Mouse (Mus musculus): ENCODE data around the gene Clmp. TPM values are rescaled to one million over a fixed set of nuclear protein-coding genes. Genes with fewer than 3 reads are reported as not detected.

Gene Clmp
- total RNA-seq, 2 experiments from 2014 or later: 20.2 to 34.1 TPM

GRCm38 (mm10) chr9:40687053-40687452 lies 1.3 kb downstream of the Clmp start:
- intact Hi-C loops (cut with DNase I): loop anchor here (5.0 kb wide), 2 partner anchors 50 to 60 kb away; no protein-coding TSS in a partner anchor
- no peak for DNase-seq (ENCODE audit: low spot score in 2 of 2)

GRCm38 (mm10) chr9:40687553-40687952 lies 1.8 kb downstream of the Clmp start:
- no peak for DNase-seq (ENCODE audit: low spot score in 2 of 2)
- intact Hi-C loops (cut with DNase I): loop anchor here (5.0 kb wide), 2 partner anchors 50 to 60 kb away; no protein-coding TSS in a partner anchor

GRCm38 (mm10) chr9:40690511-40690910 lies 4.7 kb downstream of the Clmp start:
- DNase-seq (ENCODE audit: low spot score in 2 of 2): no peak
- intact Hi-C loops (cut with DNase I): no loop called here

GRCm38 (mm10) chr9:40693026-40693425 lies 7.3 kb downstream of the Clmp start:
- no peak for DNase-seq (ENCODE audit: low spot score in 2 of 2)
- intact Hi-C loops (cut with DNase I): no loop called here

- DNase-seq (ENCODE audit: low spot score in 2 of 2): no peak
- intact Hi-C loops (cut with DNase I): no loop called here
These were observed 8.0 kb downstream of the Clmp start for GRCm38 (mm10) chr9:40693768-40694167.

GRCm38 (mm10) chr9:40694284-40694683 lies 8.5 kb downstream of the Clmp start:
- DNase-seq (ENCODE audit: low spot score in 2 of 2): no peak

GRCm38 (mm10) chr9:40696086-40696485 lies 10.3 kb downstream of the Clmp start:
- no peak for DNase-seq (ENCODE audit: low spot score in 2 of 2)
- intact Hi-C loops (cut with DNase I): no loop called here

More at GRCm38 (mm10) chr9:40694284-40694683, 8.5 kb downstream of the Clmp start:
- intact Hi-C loops (cut with DNase I): no loop called here

- DNase-seq (ENCODE audit: low spot score in 2 of 2): no peak
- intact Hi-C loops (cut with DNase I): no loop called here
These were observed 13.4 kb downstream of the Clmp start for GRCm38 (mm10) chr9:40699194-40699593.

- intact Hi-C loops (cut with DNase I): no loop called here
- DNase-seq (ENCODE audit: low spot score in 2 of 2): no peak
These were observed 14.5 kb downstream of the Clmp start for GRCm38 (mm10) chr9:40700253-40700652.

GRCm38 (mm10) chr9:40704364-40705276 lies 18.9 kb downstream of the Clmp start:
- intact Hi-C loops (cut with DNase I): no loop called here
- DNase-seq (ENCODE audit: low spot score in 2 of 2): no peak

GRCm38 (mm10) chr9:40708448-40709140 lies 22.8 kb downstream of the Clmp start:
- intact Hi-C loops (cut with DNase I): no loop called here
- DNase-seq (ENCODE audit: low spot score in 2 of 2): no peak

- intact Hi-C loops (cut with DNase I): no loop called here
- DNase-seq (ENCODE audit: low spot score in 2 of 2): no peak
These were observed 23.4 kb downstream of the Clmp start for GRCm38 (mm10) chr9:40709141-40709537.

- DNase-seq (ENCODE audit: low spot score in 2 of 2): no peak
- intact Hi-C loops (cut with DNase I): no loop called here
These were observed 23.8 kb downstream of the Clmp start for GRCm38 (mm10) chr9:40709587-40709986.

- no peak for DNase-seq (ENCODE audit: low spot score in 2 of 2)
These were observed 24.2 kb downstream of the Clmp start for GRCm38 (mm10) chr9:40709991-40710390.

GRCm38 (mm10) chr9:40711654-40712053 lies 25.9 kb downstream of the Clmp start:
- intact Hi-C loops (cut with DNase I): no loop called here
- no peak for DNase-seq (ENCODE audit: low spot score in 2 of 2)

More at GRCm38 (mm10) chr9:40709991-40710390, 24.2 kb downstream of the Clmp start:
- intact Hi-C loops (cut with DNase I): no loop called here

GRCm38 (mm10) chr9:40717182-40717874 lies 31.6 kb downstream of the Clmp start:
- intact Hi-C loops (cut with DNase I): no loop called here
- peak; percentile 34 to 50 for DNase-seq (ENCODE audit: low spot score in 2 of 2)

GRCm38 (mm10) chr9:40717875-40718185 lies 32.1 kb downstream of the Clmp start:
- intact Hi-C loops (cut with DNase I): no loop called here
- DNase-seq (ENCODE audit: low spot score in 2 of 2): no peak

- intact Hi-C loops (cut with DNase I): no loop called here
These were observed 35.1 kb downstream of the Clmp start for GRCm38 (mm10) chr9:40720881-40721280.

GRCm38 (mm10) chr9:40723311-40723772 lies 37.6 kb downstream of the Clmp start:
- DNase-seq (ENCODE audit: low spot score in 2 of 2): no peak
- intact Hi-C loops (cut with DNase I): no loop called here

More at GRCm38 (mm10) chr9:40720881-40721280, 35.1 kb downstream of the Clmp start:
- no peak for DNase-seq (ENCODE audit: low spot score in 2 of 2)

GRCm38 (mm10) chr9:40724978-40725377 lies 39.2 kb downstream of the Clmp start:
- DNase-seq (ENCODE audit: low spot score in 2 of 2): no peak
- intact Hi-C loops (cut with DNase I): no loop called here

Measured in left cerebral cortex, postnatal 36 days (tissue).